Mouse (Mus musculus) lung, postnatal 0 days (tissue): ENCODE results near the gene Fgl2.

Experiments
- CTCF ChIP-seq: IDR thresholded peaks from 2 replicates; pipeline ENCODE4 v1.5.1; 2016; ENCODE audit warnings: antibody characterized with exemption, mild to moderate bottlenecking
- EP300 ChIP-seq: IDR thresholded peaks from 2 replicates; pipeline ENCODE4 v1.6.1; 2016; ENCODE audit warnings: antibody characterized with exemption, mild to moderate bottlenecking, control low read depth

DNA sequence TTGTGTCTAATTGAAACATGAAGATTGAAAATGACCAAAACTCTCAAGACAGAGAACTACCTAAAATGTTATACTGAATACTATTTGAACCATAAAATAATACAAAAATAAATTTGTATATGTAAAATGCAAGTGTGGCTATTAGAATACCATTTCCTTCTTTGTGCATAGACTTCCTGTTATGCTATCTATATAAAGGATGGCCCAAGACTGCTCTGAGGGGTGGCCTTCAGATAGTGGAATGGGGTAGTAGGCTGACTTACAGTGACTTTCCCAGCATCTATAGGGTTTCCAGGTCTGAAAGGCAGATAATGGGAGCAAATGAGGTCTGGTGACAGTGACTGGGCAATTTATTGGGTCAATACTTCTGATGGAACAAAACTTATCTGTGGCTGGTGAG is 14.9 kb downstream of the Fgl2 start:
- TF ChIP-seq CTCF = no peak
- no peak for TF ChIP-seq EP300
